Mouse (Mus musculus) embryonic facial prominence, embryonic 14.5 days (tissue): ENCODE data around the gene Gm8660. TPM values are rescaled to one million over a fixed set of nuclear protein-coding genes. Genes with fewer than 3 reads are reported as not detected.
"Not testable (repeated sequence)": the region's sequence is repeated elsewhere in the genome, so short reads cannot be mapped to it uniquely, and the experiment has no call there.

Experiments used
- ATAC-seq: fragments of 200-750 bp; cut with Nextera tagmentation; 2 replicates; pipeline ENCODE4 v1.8.0; 2017; ENCODE audit warnings: low read depth, moderate number of reproducible peaks, moderate TSS enrichment
- DNase-seq: peaks from one replicate; pipeline ENCODE4 v3.0.0-alpha.2; 2015; ENCODE audit warnings: low spot score
- H3K27ac ChIP-seq: fragments of 300-500 bp; sonication (generic); replicated peaks from 2 replicates; pipeline ENCODE4 v1.5.1; 2014; ENCODE audit warnings: low read depth, mild to moderate bottlenecking, low read length, moderate library complexity
- H3K27me3 ChIP-seq: fragments of 300-500 bp; sonication (generic); replicated peaks from 2 replicates; pipeline ENCODE4 v1.6.1; 2014; ENCODE audit warnings: low read length; ENCODE audit not compliant: control insufficient read depth, insufficient read depth
- H3K36me3 ChIP-seq: fragments of 300-500 bp; sonication (generic); 2 replicates; pipeline ENCODE4 v1.6.1; 2014; ENCODE audit warnings: low read length, mixed read lengths; ENCODE audit not compliant: control insufficient read depth, insufficient read depth
- H3K4me1 ChIP-seq: fragments of 300-500 bp; sonication (generic); 2 replicates; pipeline ENCODE4 v1.6.1; 2014; ENCODE audit warnings: antibody characterized with exemption, low read length; ENCODE audit not compliant: control insufficient read depth, insufficient read depth
- H3K4me2 ChIP-seq: fragments of 300-500 bp; sonication (generic); 2 replicates; pipeline ENCODE4 v1.6.1; 2014; ENCODE audit warnings: low read depth, mild to moderate bottlenecking, low read length, moderate library complexity, mixed read lengths
- H3K4me3 ChIP-seq: fragments of 300-500 bp; sonication (generic); 2 replicates; pipeline ENCODE4 v1.5.1; 2014; ENCODE audit warnings: low read depth, mild to moderate bottlenecking, low read length
- H3K9ac ChIP-seq: fragments of 300-500 bp; sonication (generic); 2 replicates; pipeline ENCODE4 v1.6.1; 2014; ENCODE audit warnings: low read depth, mild to moderate bottlenecking, low read length, moderate library complexity, mixed read lengths
- H3K9me3 ChIP-seq: fragments of 300-500 bp; sonication (generic); 2 replicates; pipeline ENCODE4 v1.6.1; 2016; ENCODE audit warnings: low read length; ENCODE audit not compliant: control insufficient read depth
- WGBS: fragments of 180-500 bp; shearing (Covaris S2); extraction: QIAGEN DNeasy Blood & Tissue Kit; methylation state at CpG from one replicate; pipeline ENCODE4 v1.1.7; 2014; 5-methylcytosine and 5-hydroxymethylcytosine counted together
- polyA plus RNA-seq: library from polyadenylated mRNA; unstranded; fragments of >200 nt; fragmentation: Nextera tagmentation; extraction: Ambion mirVana; gene quantifications from 2 replicates; pipeline ENCODE4 v1.2.1, GENCODE M21; 2014

The Gm8660 gene
- polyA plus RNA-seq: not detected in 2 replicates

DNA sequence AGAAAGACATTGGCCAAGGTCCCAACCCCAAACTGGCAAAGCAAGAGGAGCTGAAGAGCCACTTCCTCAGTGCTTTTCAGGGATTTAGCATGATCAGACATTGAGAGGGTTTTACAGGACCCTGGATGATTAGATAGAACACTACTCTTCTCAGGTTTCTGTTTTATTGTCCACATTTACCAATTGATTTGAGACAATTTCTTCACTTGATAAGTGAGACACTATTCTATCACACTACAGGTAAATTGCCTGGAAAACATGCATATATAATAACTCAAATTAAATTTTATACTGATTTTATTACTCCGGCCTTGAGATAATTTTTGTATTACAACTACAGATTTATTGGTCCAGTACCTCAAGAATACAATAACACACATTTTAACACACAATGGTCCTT lies at the start of gene Gm8660:
Gene Gm8660, minus strand, starts transcription at position 101 of the 400 bp plus-strand sequence.
- not testable (repeated sequence) for DNase-seq, H3K27ac ChIP-seq, H3K36me3 ChIP-seq, H3K4me1 ChIP-seq, H3K4me2 ChIP-seq, H3K4me3 ChIP-seq, H3K9ac ChIP-seq, H3K9me3 ChIP-seq, ATAC-seq, H3K27me3 ChIP-seq
- WGBS: no CpG with 5 or more reads among the region's 1 CpGs

DNA sequence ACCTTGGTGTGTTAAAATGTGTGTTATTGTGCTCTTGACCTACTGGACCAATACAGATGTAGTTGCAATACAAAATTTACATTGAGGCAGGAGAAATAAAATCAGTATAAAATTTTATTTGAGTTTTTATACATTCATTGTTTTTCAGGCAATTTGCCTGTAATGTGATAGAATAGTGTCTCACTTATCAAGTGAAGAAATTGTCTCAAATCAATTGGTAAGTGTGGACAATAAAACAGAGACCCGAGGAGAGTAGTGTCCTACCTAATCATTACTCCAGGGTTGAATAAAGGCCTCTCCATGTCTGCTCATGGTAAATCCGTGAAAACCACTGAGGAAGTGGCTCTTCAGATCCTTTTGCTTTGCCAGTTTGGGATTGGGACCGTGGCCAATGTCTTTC lies 42.4 kb upstream of the Gm8660 start, which contains the start of gene Vmn1r148:
Gene Vmn1r148, plus strand, starts transcription at position 301 of the 400 bp plus-strand sequence.
- WGBS: no CpG with 5 or more reads among the region's 3 CpGs
- not testable (repeated sequence) for H3K27me3 ChIP-seq, H3K9ac ChIP-seq, ATAC-seq, H3K27ac ChIP-seq, H3K36me3 ChIP-seq, H3K4me1 ChIP-seq, H3K9me3 ChIP-seq, DNase-seq, H3K4me2 ChIP-seq, H3K4me3 ChIP-seq

DNA sequence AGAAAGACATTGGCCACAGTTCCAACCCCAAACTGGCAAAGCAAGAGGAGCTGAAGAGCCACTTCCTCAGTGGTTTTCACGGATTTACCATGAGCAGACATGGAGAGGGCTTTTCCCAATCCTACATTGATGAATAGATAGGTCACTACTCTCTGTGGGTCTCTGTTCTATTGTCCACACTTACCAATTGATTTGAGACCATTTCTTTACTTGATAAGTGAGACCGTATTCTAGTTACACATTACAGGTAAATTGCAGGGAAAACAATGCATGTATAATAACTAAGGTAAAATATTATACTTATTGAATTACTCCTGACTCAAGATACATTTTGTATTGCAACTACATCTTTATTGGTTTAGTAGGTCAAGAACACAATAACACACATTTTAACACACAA lies 41.2 kb downstream of the Gm8660 start, which contains the start of gene Gm4187:
Gene Gm4187, minus strand, starts transcription at position 101 of the 400 bp plus-strand sequence.
- not testable (repeated sequence) for DNase-seq, H3K4me1 ChIP-seq, H3K27me3 ChIP-seq, H3K27ac ChIP-seq, H3K4me3 ChIP-seq, ATAC-seq, H3K9ac ChIP-seq, H3K36me3 ChIP-seq, H3K9me3 ChIP-seq, H3K4me2 ChIP-seq
- WGBS: no CpG with 5 or more reads among the region's 2 CpGs

Other genes with a start within 250 kb of the Gm8660 start
- gene Gm10666, start 236.3 kb downstream of the Gm8660 start, polyA plus RNA-seq: not detected in 2 replicates
- gene Vmn1r142, start 207.0 kb downstream of the Gm8660 start, polyA plus RNA-seq: not detected in 2 replicates
- gene Vmn1r143, start 181.7 kb downstream of the Gm8660 start, polyA plus RNA-seq: not detected in 2 replicates
- gene Gm8653, start 169.8 kb downstream of the Gm8660 start, polyA plus RNA-seq: not detected in 2 replicates
- gene Gm8453, start 141.6 kb downstream of the Gm8660 start, polyA plus RNA-seq: not detected in 2 replicates
- not detected in 2 replicates for gene Gm4187, start 41.3 kb downstream of the Gm8660 start, polyA plus RNA-seq
- not detected in 2 replicates for gene Vmn1r148, start 42.5 kb upstream of the Gm8660 start, polyA plus RNA-seq
- not detected in 2 replicates for gene Vmn1r149, start 67.2 kb upstream of the Gm8660 start, polyA plus RNA-seq
- gene Gm10665, start 93.0 kb upstream of the Gm8660 start, polyA plus RNA-seq: not detected in 2 replicates
- gene Vmn1r151, start 128.6 kb upstream of the Gm8660 start, polyA plus RNA-seq: not detected in 2 replicates
- gene Vmn1r152, start 151.9 kb upstream of the Gm8660 start, polyA plus RNA-seq: not detected in 2 replicates
- not detected in 2 replicates for gene Gm8677, start 163.8 kb upstream of the Gm8660 start, polyA plus RNA-seq
- gene Gm4201, start 194.3 kb upstream of the Gm8660 start, polyA plus RNA-seq: not detected in 2 replicates
- not detected in 2 replicates for gene Gm4565, start 217.1 kb upstream of the Gm8660 start, polyA plus RNA-seq